Mouse (Mus musculus): Measurements from ENCODE around the gene Dlk2. TPM values are rescaled to one million over a fixed set of nuclear protein-coding genes. Genes with fewer than 3 reads are reported as not detected.

Gene Dlk2
- polyA plus RNA-seq, 1 experiment: 0.50 TPM

- H3K4me1 ChIP-seq (ENCODE audit: control insufficient read depth, insufficient read depth, insufficient read length): no peaks in the 10 kb centered on the region
These were observed 24.5 kb upstream of the Dlk2 start for GRCm38 (mm10) chr17:46272675-46273074.

GRCm38 (mm10) chr17:46273803-46274236, 23.4 kb upstream of the Dlk2 start:
- 89% methylated on average over 1 of the region's 1 CpGs for WGBS
- Histone ChIP-seq H3K36me3 (ENCODE audit: control insufficient read depth, insufficient read depth, low read length) (peaks cover 17% of the 10 kb centered on the region), H3K27ac (ENCODE audit: insufficient read depth, low read length) (no peak overlapping the region)

More at GRCm38 (mm10) chr17:46272675-46273074, 24.5 kb upstream of the Dlk2 start:
- Histone ChIP-seq H3K4me3 (ENCODE audit: extremely low read depth, insufficient read depth, insufficient read length) (no peak overlapping the region), H3K27me3 (ENCODE audit: control insufficient read depth, insufficient read depth, low read length) (no peaks in the 10 kb centered on the region), H3K36me3 (ENCODE audit: control insufficient read depth, insufficient read depth, low read length) (peaks cover 15% of the 10 kb centered on the region), H3K27ac (ENCODE audit: insufficient read depth, low read length) (no peak overlapping the region)
- no peak for TF ChIP-seq CTCF (IDR thresholded peaks at IDR 0.05; ENCODE audit: extremely low read depth, insufficient read depth, insufficient read length, insufficient replicate concordance)
- TF ChIP-seq POLR2A (IDR thresholded peaks at IDR 0.05; ENCODE audit: low read depth, low read length): no peak
- 85% methylated on average over 5 of the region's 5 CpGs for WGBS
- DNase-seq (ENCODE audit: low read depth in 1 of 2, low spot score in 2 of 2): no peak

GRCm38 (mm10) chr17:46274465-46274864, 22.8 kb upstream of the Dlk2 start:
- WGBS: 95% methylated on average over 6 of the region's 6 CpGs
- DNase-seq (ENCODE audit: low read depth in 1 of 2, low spot score in 2 of 2): no peak

More at GRCm38 (mm10) chr17:46273803-46274236, 23.4 kb upstream of the Dlk2 start:
- Histone ChIP-seq H3K4me1 (ENCODE audit: control insufficient read depth, insufficient read depth, insufficient read length) (no peaks in the 10 kb centered on the region), H3K4me3 (ENCODE audit: extremely low read depth, insufficient read depth, insufficient read length) (no peak overlapping the region), H3K27me3 (ENCODE audit: control insufficient read depth, insufficient read depth, low read length) (no peaks in the 10 kb centered on the region)
- TF ChIP-seq POLR2A (IDR thresholded peaks at IDR 0.05; ENCODE audit: low read depth, low read length) (no peak), CTCF (IDR thresholded peaks at IDR 0.05; ENCODE audit: extremely low read depth, insufficient read depth, insufficient read length, insufficient replicate concordance) (no peak)
- no peak for DNase-seq (ENCODE audit: low read depth in 1 of 2, low spot score in 2 of 2)

GRCm38 (mm10) chr17:46275034-46275433, 22.2 kb upstream of the Dlk2 start:
- no peak for DNase-seq (ENCODE audit: low read depth in 1 of 2, low spot score in 2 of 2)
- WGBS: 92% methylated on average over 6 of the region's 6 CpGs
- Histone ChIP-seq H3K36me3 (ENCODE audit: control insufficient read depth, insufficient read depth, low read length) (peaks cover 18% of the 10 kb centered on the region), H3K4me1 (ENCODE audit: control insufficient read depth, insufficient read depth, insufficient read length) (no peaks in the 10 kb centered on the region), H3K4me3 (ENCODE audit: extremely low read depth, insufficient read depth, insufficient read length) (no peak overlapping the region), H3K27me3 (ENCODE audit: control insufficient read depth, insufficient read depth, low read length) (no peaks in the 10 kb centered on the region), H3K27ac (ENCODE audit: insufficient read depth, low read length) (no peak overlapping the region)
- no peak for TF ChIP-seq CTCF (IDR thresholded peaks at IDR 0.05; ENCODE audit: extremely low read depth, insufficient read depth, insufficient read length, insufficient replicate concordance)

More at GRCm38 (mm10) chr17:46274465-46274864, 22.8 kb upstream of the Dlk2 start:
- TF ChIP-seq CTCF (IDR thresholded peaks at IDR 0.05; ENCODE audit: extremely low read depth, insufficient read depth, insufficient read length, insufficient replicate concordance) (no peak), POLR2A (IDR thresholded peaks at IDR 0.05; ENCODE audit: low read depth, low read length) (no peak)
- Histone ChIP-seq H3K4me1 (ENCODE audit: control insufficient read depth, insufficient read depth, insufficient read length) (no peaks in the 10 kb centered on the region), H3K27ac (ENCODE audit: insufficient read depth, low read length) (no peak overlapping the region), H3K4me3 (ENCODE audit: extremely low read depth, insufficient read depth, insufficient read length) (no peak overlapping the region), H3K27me3 (ENCODE audit: control insufficient read depth, insufficient read depth, low read length) (no peaks in the 10 kb centered on the region), H3K36me3 (ENCODE audit: control insufficient read depth, insufficient read depth, low read length) (peaks cover 20% of the 10 kb centered on the region)

- Histone ChIP-seq H3K4me3 (ENCODE audit: extremely low read depth, insufficient read depth, insufficient read length) (no peak overlapping the region), H3K4me1 (ENCODE audit: control insufficient read depth, insufficient read depth, insufficient read length) (no peaks in the 10 kb centered on the region), H3K27me3 (ENCODE audit: control insufficient read depth, insufficient read depth, low read length) (no peaks in the 10 kb centered on the region), H3K36me3 (ENCODE audit: control insufficient read depth, insufficient read depth, low read length) (peaks cover 18% of the 10 kb centered on the region), H3K27ac (ENCODE audit: insufficient read depth, low read length) (no peak overlapping the region)
- TF ChIP-seq CTCF (IDR thresholded peaks at IDR 0.05; ENCODE audit: extremely low read depth, insufficient read depth, insufficient read length, insufficient replicate concordance): no peak
- TF ChIP-seq POLR2A (IDR thresholded peaks at IDR 0.05; ENCODE audit: low read depth, low read length): no peak
- WGBS: 91% methylated on average over 10 of the region's 10 CpGs
- DNase-seq (ENCODE audit: low read depth in 1 of 2, low spot score in 2 of 2): no peak
These were observed 21.7 kb upstream of the Dlk2 start for GRCm38 (mm10) chr17:46275506-46275905.

- H3K4me3 ChIP-seq (ENCODE audit: extremely low read depth, insufficient read depth, insufficient read length): no peak overlapping the region
- H3K27ac ChIP-seq (ENCODE audit: insufficient read depth, low read length): no peak overlapping the region
- peaks cover 2% of the 10 kb centered on the region; the same call in 1 of the 2 replicates for H3K4me1 ChIP-seq (ENCODE audit: control insufficient read depth, insufficient read depth, insufficient read length)
- WGBS: 91% methylated on average over 4 of the region's 4 CpGs
- no peaks in the 10 kb centered on the region for H3K27me3 ChIP-seq (ENCODE audit: control insufficient read depth, insufficient read depth, low read length)
- H3K36me3 ChIP-seq (ENCODE audit: control insufficient read depth, insufficient read depth, low read length): peaks cover 13% of the 10 kb centered on the region
- TF ChIP-seq CTCF (IDR thresholded peaks at IDR 0.05; ENCODE audit: extremely low read depth, insufficient read depth, insufficient read length, insufficient replicate concordance): no peak
- TF ChIP-seq POLR2A (IDR thresholded peaks at IDR 0.05; ENCODE audit: low read depth, low read length): no peak
- DNase-seq (ENCODE audit: low read depth in 1 of 2, low spot score in 2 of 2): no peak
These were observed 19.6 kb upstream of the Dlk2 start for GRCm38 (mm10) chr17:46277586-46277985.

- H3K27me3 ChIP-seq (ENCODE audit: control insufficient read depth, insufficient read depth, low read length): no peaks in the 10 kb centered on the region
- 96% methylated on average over 12 of the region's 12 CpGs for WGBS
- H3K27ac ChIP-seq (ENCODE audit: insufficient read depth, low read length): no peak overlapping the region
- H3K36me3 ChIP-seq (ENCODE audit: control insufficient read depth, insufficient read depth, low read length): peaks cover 13% of the 10 kb centered on the region
- DNase-seq (ENCODE audit: low read depth in 1 of 2, low spot score in 2 of 2): no peak
- no peak overlapping the region for H3K4me3 ChIP-seq (ENCODE audit: extremely low read depth, insufficient read depth, insufficient read length)
- H3K4me1 ChIP-seq (ENCODE audit: control insufficient read depth, insufficient read depth, insufficient read length): peaks cover 2% of the 10 kb centered on the region; the same call in 1 of the 2 replicates
- TF ChIP-seq CTCF (IDR thresholded peaks at IDR 0.05; ENCODE audit: extremely low read depth, insufficient read depth, insufficient read length, insufficient replicate concordance) (no peak), POLR2A (IDR thresholded peaks at IDR 0.05; ENCODE audit: low read depth, low read length) (no peak)
These were observed 19.0 kb upstream of the Dlk2 start for GRCm38 (mm10) chr17:46278011-46278765.
